Mouse (Mus musculus): ENCODE results near the gene Lep. TPM values are rescaled to one million over a fixed set of nuclear protein-coding genes. Genes with fewer than 3 reads are reported as not detected.
A peak's percentile ranks its signal among the peaks of the same experiment; 100 is the strongest.

Lep gene
- total RNA-seq, 2 experiments from 2014 or later, result 0.08 to 0.59 TPM

DNA sequence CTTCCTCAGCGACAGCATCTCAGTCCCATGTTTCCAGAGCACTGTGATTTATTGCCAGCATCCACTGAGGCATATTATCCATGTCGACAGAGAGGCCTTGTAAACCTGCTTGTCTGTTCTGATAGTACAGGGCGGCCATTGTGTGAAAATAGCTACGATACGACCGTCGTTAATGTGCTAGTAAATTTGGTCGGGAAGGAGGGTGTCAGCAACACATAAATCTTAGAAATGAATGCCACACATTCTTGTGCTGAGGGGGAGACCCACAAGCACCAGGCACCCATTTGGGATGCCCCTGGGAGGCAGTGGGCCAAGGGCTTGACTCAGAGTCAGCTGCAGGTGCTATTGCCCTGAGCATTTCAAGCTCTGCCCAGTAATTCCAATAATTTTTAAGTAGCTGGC is 6.4 kb downstream of the Lep start:
- H3K27ac ChIP-seq, result no peak overlapping the region

DNA sequence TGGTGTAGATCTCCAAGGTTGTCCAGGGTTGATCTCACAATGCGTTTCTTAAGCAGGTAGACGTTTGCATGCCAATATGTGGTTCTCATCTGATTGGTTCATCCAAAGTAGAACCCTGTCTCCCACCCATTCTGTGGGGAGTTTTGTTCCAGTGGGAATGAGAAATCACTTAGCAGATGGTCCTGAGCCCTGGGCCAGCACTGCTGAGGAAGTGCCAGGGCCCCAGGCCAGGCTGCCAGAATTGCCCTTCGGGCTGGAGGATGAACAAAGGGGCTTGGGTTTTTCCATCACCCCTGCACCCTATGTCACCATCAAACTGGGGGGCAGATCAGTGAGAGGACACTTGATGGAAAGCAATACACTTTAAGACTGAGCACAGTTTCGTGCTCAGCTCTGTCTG is 12.2 kb downstream of the Lep start:
- intact Hi-C loops (cut with DNase I), result no loop called here
- no peak for DNase-seq
- H3K4me3 ChIP-seq, result no peak overlapping the region
- no peak for TF ChIP-seq CTCF (IDR thresholded peaks at IDR 0.05)
- H3K27ac ChIP-seq, result no peak overlapping the region

More for the DNA sequence above, 6.4 kb downstream of the Lep start:
- DNase-seq, result no peak
- TF ChIP-seq CTCF (IDR thresholded peaks at IDR 0.05), result no peak
- intact Hi-C loops (cut with DNase I), result no loop called here
- H3K4me3 ChIP-seq, result no peak overlapping the region

DNA sequence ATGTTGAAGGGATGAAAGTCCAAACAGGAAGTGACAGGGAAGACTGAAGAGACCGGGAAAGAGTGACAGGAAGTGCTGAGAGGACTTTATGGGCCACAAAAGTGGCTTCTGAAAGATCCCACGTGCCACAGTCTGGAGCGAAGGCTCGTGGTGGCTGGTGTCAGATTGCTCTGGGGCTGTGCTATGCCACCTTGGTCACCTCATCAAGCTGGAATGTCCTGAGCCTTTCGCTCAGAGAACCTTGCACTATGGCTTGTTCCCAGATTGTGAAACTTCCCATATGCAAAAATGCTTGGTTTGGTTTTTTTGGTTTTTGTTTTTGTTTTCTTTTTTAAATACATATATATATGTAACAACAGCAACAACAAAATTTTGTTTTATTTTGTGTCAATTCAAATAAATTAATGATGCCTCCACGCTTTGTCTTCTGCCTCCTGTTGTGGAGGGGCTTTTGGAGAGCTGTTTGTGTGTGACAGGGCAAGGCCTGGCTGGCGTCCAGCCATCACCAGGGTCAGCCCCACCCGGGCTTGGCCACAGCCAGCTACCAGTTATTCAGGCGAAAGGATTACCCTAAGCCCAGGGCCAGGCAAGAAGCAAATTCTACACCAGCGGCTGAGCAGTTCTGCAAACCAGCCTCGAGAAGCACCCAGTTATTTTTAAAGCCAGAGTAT is 13.6 kb downstream of the Lep start:
- peak; percentile 22 for DNase-seq
- no peak overlapping the region for H3K27ac ChIP-seq
- no peak overlapping the region for H3K4me3 ChIP-seq
- TF ChIP-seq CTCF (IDR thresholded peaks at IDR 0.05), result no peak
- intact Hi-C loops (cut with DNase I), result no loop called here

GRCm38 (mm10) chr6:29074133-29074469 is 14.1 kb downstream of the Lep start:
- DNase-seq, result no peak
- intact Hi-C loops (cut with DNase I), result no loop called here
- TF ChIP-seq CTCF (IDR thresholded peaks at IDR 0.05), result no peak
- Histone ChIP-seq H3K27ac (no peak overlapping the region), H3K4me3 (no peak overlapping the region)

GRCm38 (mm10) chr6:29079291-29079690 is 19.3 kb downstream of the Lep start:
- intact Hi-C loops (cut with DNase I), result no loop called here
- Histone ChIP-seq H3K4me3 (no peak overlapping the region), H3K27ac (no peak overlapping the region)
- DNase-seq, result no peak
- no peak for TF ChIP-seq CTCF (IDR thresholded peaks at IDR 0.05)

DNA sequence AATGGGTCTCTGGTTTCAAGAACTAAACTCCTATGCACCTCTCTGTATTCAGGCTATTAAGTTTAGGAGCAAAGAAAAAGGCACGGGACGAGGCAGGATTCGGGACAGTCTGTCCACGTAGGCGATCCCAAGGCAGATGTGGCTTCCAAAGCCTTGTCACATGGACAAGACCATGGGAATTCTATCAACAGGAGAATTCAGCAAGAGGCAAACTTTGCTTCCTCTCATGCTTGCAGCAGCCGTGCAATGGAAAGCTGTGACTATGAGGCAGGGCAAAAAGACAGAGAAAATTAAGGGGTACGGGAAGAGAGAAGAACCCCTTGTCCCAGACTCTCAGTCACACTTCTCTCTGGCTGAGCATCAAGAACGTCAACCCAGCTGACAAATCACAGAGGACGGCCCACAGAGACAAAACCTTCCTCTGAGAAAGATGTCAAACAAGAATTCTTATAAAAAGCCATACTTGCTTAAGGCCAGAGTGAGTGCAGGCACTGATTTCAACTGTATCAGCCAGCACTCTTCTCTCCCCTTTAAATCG is 21.9 kb downstream of the Lep start:
- intact Hi-C loops (cut with DNase I), result no loop called here
- no peak overlapping the region for H3K4me3 ChIP-seq
- H3K27ac ChIP-seq, result no peak overlapping the region
- no peak for DNase-seq
- no peak for TF ChIP-seq CTCF (IDR thresholded peaks at IDR 0.05)

DNA sequence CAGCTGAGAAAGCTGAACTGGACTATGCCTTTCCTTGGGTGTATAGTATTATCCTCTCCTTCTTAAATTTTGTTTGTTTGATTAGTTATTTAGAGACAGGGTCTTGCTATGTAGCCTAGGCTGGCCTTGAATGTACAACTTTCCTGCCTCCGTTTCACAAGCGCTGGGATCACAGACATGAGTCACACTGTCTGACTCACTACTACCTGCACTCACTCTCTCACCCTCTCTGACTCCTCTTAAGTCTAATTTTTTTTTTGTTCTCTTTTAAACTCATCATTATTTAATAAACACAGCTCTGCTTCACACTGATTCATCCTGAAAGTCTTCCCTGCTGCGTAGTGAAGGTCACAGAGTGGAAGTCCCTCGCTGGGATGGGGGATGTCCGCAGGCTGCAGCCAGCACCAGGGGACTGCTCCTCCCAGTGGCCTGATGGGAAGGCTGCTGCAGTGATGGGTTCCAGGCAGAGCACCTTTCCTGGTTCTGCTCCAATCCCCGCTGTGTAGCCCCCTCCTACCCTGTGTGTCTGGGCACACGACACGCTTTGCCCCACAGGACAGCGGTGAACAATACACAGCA is 22.8 kb downstream of the Lep start:
- TF ChIP-seq CTCF (IDR thresholded peaks at IDR 0.05), result no peak
- H3K27ac ChIP-seq, result no peak overlapping the region
- no peak for DNase-seq
- H3K4me3 ChIP-seq, result no peak overlapping the region
- intact Hi-C loops (cut with DNase I), result no loop called here

GRCm38 (mm10) chr6:29084401-29084800 is 24.4 kb downstream of the Lep start:
- intact Hi-C loops (cut with DNase I), result no loop called here
- Histone ChIP-seq H3K27ac (no peak overlapping the region), H3K4me3 (no peak overlapping the region)
- no peak for DNase-seq
- TF ChIP-seq CTCF (IDR thresholded peaks at IDR 0.05), result no peak

DNA sequence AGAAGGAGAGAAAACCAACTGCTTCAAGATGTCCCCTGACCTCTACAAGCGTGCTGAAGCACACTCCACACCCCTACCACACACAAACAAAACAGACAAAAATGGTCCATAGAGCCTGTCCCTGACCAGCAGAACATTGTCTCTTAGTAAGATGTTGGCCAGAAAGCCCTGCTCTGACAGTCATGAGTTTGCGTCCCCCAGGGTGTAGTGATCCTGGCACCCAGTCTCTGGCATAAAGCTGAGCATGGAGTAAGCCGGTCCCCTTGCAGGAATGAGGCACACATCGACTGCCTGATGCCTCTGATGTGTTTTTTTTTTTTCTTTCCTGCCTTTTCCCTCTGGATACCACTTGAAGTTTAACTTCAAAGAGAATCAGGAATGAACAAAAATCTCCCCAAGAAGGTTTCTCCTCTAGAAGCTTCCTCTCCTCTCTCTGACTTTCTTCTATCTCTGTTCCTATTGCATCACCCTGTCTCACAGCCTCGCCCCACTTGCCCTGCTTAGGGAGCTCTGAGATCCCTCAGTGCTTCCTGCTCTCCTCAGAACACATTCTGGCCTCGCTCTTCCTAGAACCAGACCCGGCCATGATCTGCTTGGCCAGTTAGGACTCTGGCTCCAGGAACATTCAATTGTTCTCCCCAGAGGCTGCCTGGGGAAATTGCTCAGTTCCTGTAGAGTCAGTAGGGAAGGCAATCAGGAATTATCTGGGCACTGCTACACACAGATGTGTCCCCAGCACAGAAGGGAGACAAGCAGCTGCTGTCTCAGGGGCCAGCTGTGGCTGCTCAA is 28.1 kb downstream of the Lep start:
- TF ChIP-seq CTCF (IDR thresholded peaks at IDR 0.05), result no peak
- Histone ChIP-seq H3K4me3 (no peak overlapping the region), H3K27ac (peak overlapping the region; percentile 62)
- DNase-seq, result peak; percentile 64
- intact Hi-C loops (cut with DNase I), result no loop called here

- no peak for TF ChIP-seq CTCF (IDR thresholded peaks at IDR 0.05)
- intact Hi-C loops (cut with DNase I), result loop anchor here (2.0 kb wide), 1 partner anchor 51 kb away; no protein-coding TSS in a partner anchor
- Histone ChIP-seq H3K27ac (no peak overlapping the region), H3K4me3 (no peak overlapping the region)
- DNase-seq, result no peak
Observed at GRCm38 (mm10) chr6:29092234-29092633, 32.2 kb downstream of the Lep start.

DNA sequence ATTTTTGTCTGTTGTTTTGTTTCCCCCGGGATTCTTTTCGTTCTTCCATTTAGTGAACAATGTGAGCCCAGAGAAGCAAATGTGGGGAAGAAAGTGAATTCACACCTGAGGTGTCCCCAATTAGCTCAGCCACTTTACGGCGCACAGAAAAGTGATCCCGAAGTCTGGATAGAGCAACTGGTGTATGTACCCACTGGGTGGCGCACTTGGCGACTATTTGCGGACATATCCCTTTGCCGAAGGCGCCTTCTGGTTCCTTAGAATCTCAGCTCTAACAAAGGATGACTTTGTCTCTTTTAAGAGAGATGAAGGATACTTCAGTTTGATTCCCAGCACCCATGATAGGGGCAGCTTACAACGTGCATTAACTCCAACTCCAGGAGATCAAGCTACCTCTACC is 32.9 kb downstream of the Lep start:
- no peak overlapping the region for H3K27ac ChIP-seq
- no peak overlapping the region for H3K4me3 ChIP-seq
- intact Hi-C loops (cut with DNase I), result loop anchor here (2.0 kb wide), 1 partner anchor 50 kb away; no protein-coding TSS in a partner anchor
- peak; percentile 34 for DNase-seq
- peak; percentile 56 for TF ChIP-seq CTCF (IDR thresholded peaks at IDR 0.05)

- no peak for TF ChIP-seq CTCF (IDR thresholded peaks at IDR 0.05)
- intact Hi-C loops (cut with DNase I), result no loop called here
- no peak overlapping the region for H3K27ac ChIP-seq
- H3K4me3 ChIP-seq, result no peak overlapping the region
- no peak for DNase-seq
Observed at GRCm38 (mm10) chr6:29099536-29100170, 39.6 kb downstream of the Lep start.

DNA sequence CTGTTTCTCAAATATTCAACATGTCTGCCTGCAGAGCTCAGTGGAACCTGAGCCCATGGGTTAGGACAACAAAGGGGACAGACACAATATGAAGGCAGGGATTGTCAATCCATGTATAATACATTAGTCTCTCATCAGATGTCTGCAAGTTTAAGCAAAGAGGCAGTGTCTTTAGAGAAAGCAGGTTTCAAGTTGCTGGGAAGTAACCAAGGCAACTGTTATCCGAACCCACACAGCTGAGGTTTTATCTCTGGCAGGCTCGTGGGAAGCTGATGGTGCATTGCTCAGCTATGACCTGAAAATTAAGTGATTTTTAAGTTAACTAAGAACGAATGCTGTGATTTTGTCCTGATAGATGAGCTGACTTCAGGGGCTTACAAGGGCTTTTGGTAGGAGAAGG is 40.4 kb downstream of the Lep start:
- H3K27ac ChIP-seq, result no peak overlapping the region
- no peak for DNase-seq
- TF ChIP-seq CTCF (IDR thresholded peaks at IDR 0.05), result no peak
- intact Hi-C loops (cut with DNase I), result no loop called here
- no peak overlapping the region for H3K4me3 ChIP-seq

Measured in gastrocnemius, adult 2 months (tissue).